Mouse (Mus musculus) naive thymus-derived CD4-positive, alpha-beta T cell, adult 2 months (primary cell): ENCODE measurements around the gene Epdr1.

ENCODE experiments used
- DNase-seq: peaks from one replicate; pipeline ENCODE4 v3.0.0-alpha.2; 2011; ENCODE audit warnings: low read depth

Epdr1 gene

GRCm38 (mm10) chr13:19619216-19619927 is at the start of gene Epdr1:
Gene Epdr1 (minus strand): TSS chr13:19619927.
- no peak for DNase-seq

DNA sequence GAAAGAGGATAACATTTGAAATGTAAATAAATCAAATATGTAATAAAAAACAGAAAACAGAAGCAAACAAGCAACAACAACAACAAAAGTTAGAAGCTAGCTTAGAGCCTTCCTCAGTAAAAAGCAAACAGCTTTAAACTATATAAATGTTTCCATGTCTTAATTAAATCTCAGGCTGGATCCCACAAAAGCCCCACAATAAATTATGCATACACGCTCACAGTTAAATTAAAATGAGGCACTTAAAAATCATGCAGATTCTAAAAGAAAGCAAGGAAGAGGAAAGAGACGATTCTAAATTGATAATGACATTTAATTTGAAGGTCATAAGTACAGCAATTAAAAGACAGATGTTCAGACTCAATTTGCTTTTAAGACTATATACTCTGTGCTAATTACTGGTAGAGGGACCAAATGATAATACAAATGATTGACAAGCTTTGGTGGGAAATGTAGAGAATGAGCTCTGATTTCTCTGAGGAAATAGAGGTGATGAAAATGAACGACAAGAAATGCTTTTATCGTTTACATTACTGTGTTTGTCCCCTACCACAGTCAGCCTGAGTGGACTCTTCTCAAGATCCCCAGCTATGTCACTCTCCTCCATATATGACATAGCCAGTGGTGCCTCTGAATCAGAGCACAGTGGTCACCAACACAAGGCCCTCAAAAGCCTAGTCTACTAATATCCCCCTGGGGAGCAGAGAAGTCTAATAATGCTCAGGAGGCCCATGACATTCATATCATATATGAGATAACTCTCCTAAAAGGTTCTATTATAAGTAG is 48.8 kb upstream of the Epdr1 start:
- DNase-seq, result no peak

- no peak for DNase-seq
Measured at GRCm38 (mm10) chr13:19652405-19652804, 32.7 kb upstream of the Epdr1 start.

DNA sequence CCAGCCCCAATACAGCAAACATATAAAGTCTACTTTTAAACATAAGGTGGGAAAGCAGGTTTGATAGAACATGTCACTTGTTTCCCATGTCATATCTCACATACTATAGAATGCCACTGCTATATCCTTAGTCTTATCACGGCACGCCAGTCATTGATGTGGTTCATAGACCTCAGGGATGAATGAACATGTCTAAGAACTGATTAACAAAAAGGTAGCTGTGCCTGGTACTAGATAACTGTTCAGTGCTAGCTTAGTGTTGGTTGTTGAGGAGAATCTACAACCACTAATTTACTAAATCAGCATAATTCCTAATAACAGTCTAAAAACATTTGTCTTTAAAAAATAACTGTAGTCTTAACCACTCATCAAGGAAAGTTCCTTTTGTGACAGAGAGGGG is 30.1 kb upstream of the Epdr1 start:
- no peak for DNase-seq

GRCm38 (mm10) chr13:19644225-19644624 is 24.5 kb upstream of the Epdr1 start:
- no peak for DNase-seq

DNA sequence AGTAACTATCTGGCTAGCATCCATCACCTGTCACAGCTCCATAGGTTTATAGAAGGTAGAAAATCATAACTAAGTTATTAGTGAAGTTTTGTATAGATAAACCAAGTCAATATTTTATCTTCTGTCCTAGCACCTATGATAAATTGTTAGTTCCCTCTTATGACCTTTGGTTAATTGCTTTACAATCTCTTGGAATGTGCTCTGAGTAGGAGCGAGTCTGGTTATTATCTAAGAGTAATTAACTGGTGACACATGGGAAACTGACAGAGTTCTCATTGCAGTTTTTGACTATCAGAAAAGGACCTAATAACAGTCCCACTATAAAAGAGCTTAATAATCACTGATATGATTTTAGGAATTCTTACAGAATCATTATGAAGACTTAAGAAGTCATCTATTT is 23.8 kb upstream of the Epdr1 start:
- no peak for DNase-seq

GRCm38 (mm10) chr13:19640203-19640851 is 20.6 kb upstream of the Epdr1 start:
- DNase-seq, result no peak

- DNase-seq, result no peak
Measured at GRCm38 (mm10) chr13:19636131-19636530, 16.4 kb upstream of the Epdr1 start.

- DNase-seq, result no peak
Measured at GRCm38 (mm10) chr13:19630768-19631709, 11.3 kb upstream of the Epdr1 start.

DNA sequence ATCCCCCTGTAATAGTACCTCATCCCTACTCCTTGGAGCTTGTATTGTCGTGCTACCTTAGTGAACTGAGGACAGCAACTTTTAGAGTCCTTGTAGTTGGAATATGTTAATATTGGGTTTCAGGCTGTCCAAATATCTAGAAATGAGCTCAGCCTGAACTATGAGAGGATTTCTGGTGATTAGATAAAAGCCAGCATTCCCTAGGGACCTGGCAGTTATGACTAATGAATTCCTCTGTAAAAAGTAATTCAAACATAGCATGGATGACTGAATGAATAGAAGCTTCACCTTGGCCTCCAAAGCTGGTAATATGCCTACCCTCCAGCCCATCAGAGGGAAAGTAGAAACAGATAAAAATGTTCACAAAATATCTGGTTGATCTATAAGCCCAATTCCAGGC is 6.7 kb upstream of the Epdr1 start:
- no peak for DNase-seq

DNA sequence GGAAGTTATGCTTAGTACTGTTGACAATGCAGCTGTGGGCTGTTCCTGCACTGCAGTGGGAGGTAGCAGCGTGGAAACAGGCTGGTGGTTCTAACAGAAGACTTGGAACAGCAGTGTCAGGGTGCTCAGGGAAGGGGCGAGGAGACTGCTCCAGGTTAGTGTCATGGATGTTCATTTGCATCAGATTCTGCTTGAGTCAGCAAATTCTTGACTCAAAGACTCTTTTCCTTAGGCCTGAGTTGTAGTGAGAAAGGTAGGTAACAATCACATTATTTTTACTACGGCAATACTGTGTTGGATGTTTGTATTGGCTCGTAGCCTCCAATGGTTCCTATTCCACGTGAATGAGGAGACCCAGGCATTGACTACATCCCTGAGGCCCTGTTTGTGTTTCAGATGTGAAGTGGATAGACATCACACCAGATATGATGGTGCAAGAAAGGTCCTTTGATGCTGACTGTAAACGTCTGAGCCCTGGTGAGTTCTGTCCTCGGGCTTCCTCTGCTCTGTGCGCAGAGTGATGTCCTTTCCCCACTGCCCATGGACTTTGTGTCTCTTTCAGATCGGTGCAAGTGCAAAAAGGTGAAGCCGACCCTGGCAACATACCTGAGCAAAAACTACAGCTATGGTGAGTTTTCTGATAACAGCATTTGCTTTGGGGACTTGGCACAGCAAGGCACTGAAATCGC is 5.0 kb upstream of the Epdr1 start:
- DNase-seq, result no peak

DNA sequence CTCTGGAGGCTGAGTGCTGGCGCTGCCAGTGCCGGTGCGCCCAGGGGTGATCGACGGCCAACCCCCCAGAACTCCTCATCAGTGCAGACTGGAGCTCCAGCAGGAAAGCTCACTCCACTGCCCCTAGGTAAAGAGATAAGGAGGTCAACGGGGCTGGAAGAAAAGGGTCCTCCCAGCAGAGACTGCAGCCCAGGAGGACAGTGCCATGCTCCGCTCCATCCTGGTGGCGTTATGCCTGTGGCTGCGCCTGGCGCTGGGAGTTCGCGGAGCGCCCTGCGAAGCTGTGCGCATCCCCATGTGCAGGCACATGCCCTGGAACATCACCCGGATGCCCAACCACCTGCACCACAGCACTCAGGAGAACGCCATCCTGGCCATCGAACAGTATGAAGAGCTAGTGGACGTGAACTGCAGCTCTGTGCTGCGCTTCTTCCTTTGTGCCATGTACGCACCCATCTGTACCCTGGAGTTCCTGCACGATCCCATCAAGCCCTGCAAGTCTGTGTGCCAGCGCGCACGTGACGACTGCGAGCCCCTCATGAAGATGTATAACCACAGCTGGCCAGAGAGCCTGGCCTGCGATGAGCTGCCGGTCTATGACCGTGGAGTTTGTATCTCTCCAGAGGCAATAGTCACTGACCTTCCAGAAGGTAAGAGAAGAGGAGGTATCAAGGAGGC is 3.6 kb upstream of the Epdr1 start:
- no peak for DNase-seq

DNA sequence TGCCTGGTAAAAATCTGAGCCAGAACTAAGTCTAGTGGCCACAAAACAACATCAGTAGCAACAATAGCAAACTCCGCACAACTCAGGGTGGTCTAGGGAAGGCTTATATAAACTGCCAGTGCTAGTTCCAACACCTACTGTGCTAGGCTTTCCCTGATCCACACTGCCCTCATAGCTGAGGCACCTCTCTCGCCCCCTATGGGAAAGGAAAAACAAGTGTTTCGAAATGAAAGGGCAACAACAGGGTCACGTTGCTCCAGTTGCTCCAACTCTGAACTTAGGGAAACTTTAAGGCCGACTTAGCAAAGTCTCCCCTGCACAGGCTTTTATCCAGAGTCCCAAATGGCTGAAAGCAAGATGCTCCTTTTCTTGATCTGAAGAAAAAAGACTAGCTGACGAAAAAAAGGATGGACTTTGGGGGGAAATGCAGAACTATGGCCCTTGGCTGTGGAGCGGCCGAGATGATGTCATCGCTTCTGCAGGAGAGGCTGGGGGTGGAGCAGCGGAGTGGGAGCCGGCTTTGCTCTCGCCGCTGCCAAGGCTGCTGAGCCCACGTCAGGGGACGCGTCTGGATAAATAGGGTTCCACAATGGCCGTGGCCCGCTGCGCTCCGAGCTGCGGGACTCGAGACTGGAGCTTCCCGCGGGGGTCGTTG is 3.0 kb upstream of the Epdr1 start, which contains the start of gene Sfrp4:
Gene Sfrp4, plus strand, starts transcription at position 532 of the 655 bp plus-strand sequence.
- DNase-seq, result no peak

GRCm38 (mm10) chr13:19618841-19619215 is 899 bp downstream of the Epdr1 start:
- no peak for DNase-seq

- no peak for DNase-seq
Measured at GRCm38 (mm10) chr13:19618081-19618480, 1.6 kb downstream of the Epdr1 start.

DNA sequence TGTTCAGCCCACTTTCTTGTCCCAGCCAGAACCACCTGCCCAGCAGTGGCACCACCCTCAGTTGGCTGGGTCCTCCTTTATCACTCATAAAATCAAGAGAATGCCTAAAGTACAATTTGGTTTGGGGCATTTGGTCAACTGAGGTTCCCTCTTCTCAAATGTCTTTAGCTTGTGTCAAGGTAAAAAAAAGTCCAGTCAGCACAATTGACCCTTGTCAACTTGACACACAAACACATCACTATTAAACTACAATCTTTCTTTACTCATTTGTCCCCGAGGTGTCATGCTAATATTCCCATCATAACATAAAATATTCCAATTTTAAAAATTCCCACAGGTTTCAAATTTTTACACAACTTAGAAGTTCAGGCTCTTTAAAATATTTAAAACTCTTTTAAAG is 5.4 kb downstream of the Epdr1 start:
- no peak for DNase-seq

- DNase-seq, result no peak
Measured at GRCm38 (mm10) chr13:19613426-19613825, 6.3 kb downstream of the Epdr1 start.

- no peak for DNase-seq
Measured at GRCm38 (mm10) chr13:19612963-19613362, 6.8 kb downstream of the Epdr1 start.

- DNase-seq, result no peak
Measured at GRCm38 (mm10) chr13:19612348-19612747, 7.4 kb downstream of the Epdr1 start.

GRCm38 (mm10) chr13:19608120-19608519 is 11.6 kb downstream of the Epdr1 start:
- DNase-seq, result no peak
